Mouse (Mus musculus) heart, embryonic 14.5 days (tissue): ENCODE measurements around the gene Egln2. TPM values are rescaled to one million over a fixed set of nuclear protein-coding genes. Genes with fewer than 3 reads are reported as not detected.

Source experiments
- ATAC-seq: fragments of 200-750 bp; cut with Nextera tagmentation; 2 replicates; pipeline ENCODE4 v1.8.0; 2017; ENCODE audit warnings: low read depth, moderate TSS enrichment; ENCODE audit not compliant: insufficient number of reproducible peaks, insufficient read depth, low FRiP score
- H3K27ac ChIP-seq, 2 experiments: fragments of 200-500 bp in 1 of 2; fragments of 300-500 bp in 1 of 2; sonication (generic) in 1 of 2; replicated peaks in 1 of 2; 2 replicates each; pipeline ENCODE4 v1.5.1; 2012 to 2014; ENCODE audit warnings: low read depth in 2 of 2, low read length in 2 of 2, control low read depth in 1 of 2, mild to moderate bottlenecking in 1 of 2, mixed read lengths in 1 of 2; ENCODE audit not compliant: control insufficient read depth in 1 of 2, insufficient read depth in 1 of 2
- H3K27me3 ChIP-seq: fragments of 300-500 bp; sonication (generic); 2 replicates; pipeline ENCODE4 v1.6.1; 2014; ENCODE audit warnings: mild to moderate bottlenecking, low read length, control low read depth; ENCODE audit not compliant: control insufficient read depth, insufficient read depth
- H3K36me3 ChIP-seq: fragments of 300-500 bp; sonication (generic); 2 replicates; pipeline ENCODE4 v1.6.1; 2014; ENCODE audit warnings: mild to moderate bottlenecking, control low read depth, low read length, mixed read lengths; ENCODE audit not compliant: control insufficient read depth, insufficient read depth
- H3K4me1 ChIP-seq, 2 experiments: fragments of 200-500 bp in 1 of 2; fragments of 300-500 bp in 1 of 2; sonication (generic) in 1 of 2; 2 replicates each; pipeline ENCODE4 v1.6.1; 2012 to 2014; ENCODE audit warnings: low read length in 2 of 2, control low read depth in 1 of 2, mixed read lengths in 1 of 2; ENCODE audit not compliant: control insufficient read depth in 2 of 2, insufficient read depth in 2 of 2
- H3K4me2 ChIP-seq: fragments of 300-500 bp; sonication (generic); 2 replicates; pipeline ENCODE4 v1.6.1; 2014; ENCODE audit warnings: mild to moderate bottlenecking, low read length
- H3K4me3 ChIP-seq, 2 experiments: fragments of 200-500 bp in 1 of 2; fragments of 300-500 bp in 1 of 2; sonication (generic) in 1 of 2; 2 replicates each; pipeline ENCODE4 v1.5.1; 2012 to 2014; ENCODE audit warnings: low read length in 2 of 2, mild to moderate bottlenecking in 2 of 2, control low read depth in 1 of 2, low read depth in 1 of 2, moderate library complexity in 1 of 2; ENCODE audit not compliant: control insufficient read depth in 1 of 2, insufficient read depth in 1 of 2
- H3K9ac ChIP-seq: fragments of 300-500 bp; sonication (generic); 2 replicates; pipeline ENCODE4 v1.6.1; 2014; ENCODE audit warnings: mild to moderate bottlenecking, low read length
- H3K9me3 ChIP-seq: fragments of 300-500 bp; sonication (generic); 2 replicates; pipeline ENCODE4 v1.6.1; 2016; ENCODE audit warnings: low read length, control low read depth; ENCODE audit not compliant: control insufficient read depth
- WGBS: fragments of 180-500 bp; shearing (Covaris S2); extraction: QIAGEN DNeasy Blood & Tissue Kit; methylation state at CpG from one replicate; pipeline ENCODE4 v1.1.7; 2014; 5-methylcytosine and 5-hydroxymethylcytosine counted together
- polyA plus RNA-seq: library from polyadenylated mRNA; unstranded; fragments of >200 nt; fragmentation: Nextera tagmentation; extraction: Ambion mirVana; gene quantifications from 2 replicates; pipeline ENCODE4 v1.2.1, GENCODE M21; 2014

The Egln2 gene
- polyA plus RNA-seq, 1 experiment from 2014 or later, result 31.2 TPM

DNA sequence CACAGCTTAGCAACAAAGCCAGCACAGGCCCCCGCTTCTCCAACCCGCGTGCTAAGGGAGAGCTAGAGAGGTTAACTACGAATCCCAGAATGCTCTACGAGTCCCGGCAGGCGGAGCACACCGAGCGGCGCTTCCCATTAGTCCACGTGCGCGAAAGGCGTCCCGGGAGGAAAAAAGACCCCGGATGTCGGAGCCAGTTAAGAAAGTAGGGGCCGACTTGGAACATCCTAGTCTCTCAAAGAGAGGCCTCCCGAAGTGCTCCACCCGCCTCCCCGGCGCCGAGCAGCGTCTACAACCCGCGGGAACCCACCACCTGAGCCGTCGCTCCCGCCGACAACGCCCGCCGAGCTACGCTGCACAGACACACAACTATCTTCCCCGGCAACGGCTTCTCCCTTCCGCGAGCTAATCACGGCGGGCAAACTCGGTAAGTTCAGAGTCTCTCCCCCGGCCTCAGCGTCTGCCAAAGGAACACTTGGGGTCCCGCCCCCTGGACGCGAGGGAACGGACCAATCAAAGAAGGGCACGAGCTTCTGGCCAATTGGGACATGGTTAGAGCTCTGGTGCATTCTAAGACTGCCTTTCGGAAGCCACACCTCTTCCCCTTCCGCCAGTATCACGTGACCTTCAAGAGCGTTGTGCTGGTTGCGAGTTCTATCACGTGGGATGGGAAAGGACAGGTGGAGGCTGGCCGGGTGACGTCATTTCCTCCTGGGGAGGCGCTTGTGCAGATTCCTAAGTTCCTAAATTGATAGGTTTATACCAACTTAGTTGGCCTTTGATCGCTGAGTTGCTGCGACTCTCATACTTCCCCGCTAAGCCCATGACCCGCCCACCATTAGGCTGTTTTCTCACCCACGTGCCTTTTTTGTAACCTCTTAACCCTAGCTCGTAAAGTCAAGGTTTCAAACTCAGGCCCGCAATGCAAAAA is 29.3 kb upstream of the Egln2 start, which contains the start of the genes BC024978 and Snrpa:
BC024978 (plus strand) TSS at position 101 of the 931 bp plus-strand sequence.
Snrpa (minus strand) TSS at position 591 of the 931 bp plus-strand sequence.
- Histone ChIP-seq H3K9ac (peak within 1 kb of the TSS; percentile 95), H3K4me1 (peaks cover 4 to 13% of the 10 kb centered on the region in 2 experiments), H3K4me3 (peak within 1 kb of the TSS; percentile 76 to 100), H3K4me2 (peak within 1 kb of the TSS; percentile 87), H3K27ac (peak within 1 kb of the TSS; percentile 99 to 100), H3K27me3 (no peaks in the 10 kb centered on the region), H3K36me3 (peaks cover 57% of the 10 kb centered on the region), H3K9me3 (no peaks in the 10 kb centered on the region)
- under 1% methylated on average over 64 of the region's 64 CpGs for WGBS
- peak; percentile 99 for ATAC-seq

DNA sequence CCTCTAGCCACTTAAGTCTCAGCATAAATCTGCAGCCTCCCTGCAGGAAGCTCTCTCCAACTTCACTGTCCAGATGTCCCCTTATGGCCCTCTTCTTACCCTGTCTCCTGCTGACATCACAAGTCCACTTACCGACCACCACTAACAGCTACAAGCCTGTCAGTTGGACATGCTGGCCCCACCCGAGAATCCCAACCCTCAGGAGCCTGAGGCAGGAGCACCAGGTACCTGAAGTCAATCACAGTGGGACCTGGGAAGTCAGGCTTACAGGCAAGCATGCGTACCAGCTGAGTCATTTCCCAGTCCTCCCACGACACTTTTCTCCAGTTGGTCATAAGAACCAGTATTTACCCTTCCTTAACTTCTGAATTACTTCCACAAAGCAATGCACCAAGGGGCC is 27.1 kb upstream of the Egln2 start:
- Histone ChIP-seq H3K27me3 (no peaks in the 10 kb centered on the region), H3K4me2 (no peak overlapping the region), H3K9me3 (no peaks in the 10 kb centered on the region), H3K4me3 (no peak overlapping the region), H3K36me3 (peaks cover 74% of the 10 kb centered on the region), H3K9ac (no peak overlapping the region), H3K27ac (no peak overlapping the region), H3K4me1 (peaks cover 4 to 13% of the 10 kb centered on the region in 2 experiments)
- 76% methylated on average over 4 of the region's 4 CpGs for WGBS
- ATAC-seq, result no peak

DNA sequence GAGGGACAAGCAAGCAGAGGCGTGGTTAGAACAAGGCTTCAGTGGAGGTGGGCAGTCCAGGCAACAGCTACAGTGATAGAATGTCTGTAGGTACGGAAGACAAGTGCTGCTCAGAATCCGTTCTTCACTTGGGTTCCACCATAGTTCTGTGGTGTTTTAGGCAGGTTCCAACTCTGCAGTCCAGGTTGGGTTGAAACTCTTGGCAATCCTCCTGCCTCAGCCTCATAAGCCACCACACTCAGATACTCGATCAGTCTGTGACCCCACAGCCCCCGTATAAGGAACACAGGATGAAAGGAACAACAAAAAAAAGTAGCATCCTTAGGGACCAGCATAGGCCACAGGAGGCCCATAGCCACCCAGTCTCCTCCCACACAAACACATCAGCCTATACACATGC is 25.8 kb upstream of the Egln2 start:
- H3K9ac ChIP-seq, result no peak overlapping the region
- ATAC-seq, result no peak
- peaks cover 77% of the 10 kb centered on the region for H3K36me3 ChIP-seq
- H3K4me3 ChIP-seq, result no peak overlapping the region
- H3K4me1 ChIP-seq, result peaks cover 4 to 13% of the 10 kb centered on the region in 2 experiments
- no peak overlapping the region for H3K27ac ChIP-seq
- no peaks in the 10 kb centered on the region for H3K9me3 ChIP-seq
- 93% methylated on average over 5 of the region's 5 CpGs for WGBS
- no peaks in the 10 kb centered on the region for H3K27me3 ChIP-seq
- H3K4me2 ChIP-seq, result no peak overlapping the region

DNA sequence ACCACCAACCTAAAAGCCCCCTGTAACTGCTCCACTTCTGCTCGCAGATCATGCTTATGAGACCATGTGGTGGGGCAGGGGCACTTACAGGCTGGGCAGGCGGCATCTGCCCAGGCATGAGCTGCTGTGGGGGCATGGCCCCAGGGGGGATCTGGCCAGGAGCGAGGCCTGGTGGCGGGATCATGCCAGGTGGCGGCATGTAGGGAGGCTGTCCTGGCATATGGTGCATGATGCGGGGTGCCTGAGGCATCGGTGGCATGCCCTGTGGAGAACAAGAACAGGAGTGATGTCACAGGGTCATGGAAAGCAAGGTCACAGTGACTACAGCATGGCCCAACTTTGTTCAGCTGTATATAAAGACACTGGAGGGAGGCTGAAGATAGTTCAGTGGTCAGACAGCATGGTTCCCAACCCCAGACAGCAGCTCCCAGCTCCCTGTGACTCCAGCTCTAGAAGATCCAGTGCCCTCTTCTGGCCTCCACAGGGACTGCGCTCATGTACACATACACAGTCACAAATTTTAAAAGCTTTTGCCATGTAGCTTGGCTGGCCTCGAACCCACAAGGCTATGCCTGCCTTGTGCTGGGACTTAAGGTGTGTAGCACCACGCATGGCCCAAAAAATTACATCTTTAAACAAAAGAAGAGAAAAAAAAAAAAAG is 22.8 kb upstream of the Egln2 start:
- Histone ChIP-seq H3K9me3 (0 out of 2 replicates have a peak, but pooled peaks cover 3% of the 10 kb centered on the region), H3K4me2 (no peak overlapping the region), H3K4me3 (no peak overlapping the region), H3K27me3 (no peaks in the 10 kb centered on the region), H3K4me1 (peaks cover 0 to 5% of the 10 kb centered on the region in 2 experiments; a peak in 2 of 4 replicates), H3K36me3 (peaks cover 100% of the 10 kb centered on the region), H3K27ac (no peak overlapping the region), H3K9ac (no peak overlapping the region)
- no peak for ATAC-seq
- WGBS, result 96% methylated on average over 10 of the region's 10 CpGs

DNA sequence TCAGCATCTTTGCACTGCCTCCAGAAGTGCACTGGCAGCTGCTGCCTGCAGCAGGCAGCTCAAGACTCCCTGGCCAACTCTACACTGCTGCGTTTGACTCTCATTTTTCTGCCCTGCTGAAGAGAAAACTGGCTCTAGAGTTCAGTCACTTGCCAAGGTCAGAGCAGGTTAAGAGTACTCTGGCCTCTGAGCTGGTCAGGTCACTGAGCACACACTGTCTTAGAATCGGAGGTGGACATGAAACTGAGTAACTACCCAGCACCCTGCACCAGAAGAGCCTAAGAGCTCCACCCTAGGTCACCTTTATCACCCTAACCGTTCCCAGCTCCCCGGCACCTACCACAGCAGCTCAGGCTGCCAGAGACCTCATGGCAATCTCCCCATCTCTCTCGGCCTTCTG is 19.4 kb upstream of the Egln2 start:
- Histone ChIP-seq H3K4me1 (no peaks in the 10 kb centered on the region), H3K27me3 (no peaks in the 10 kb centered on the region), H3K4me2 (no peak overlapping the region), H3K4me3 (no peak overlapping the region), H3K36me3 (peaks cover 82% of the 10 kb centered on the region), H3K9me3 (0 out of 2 replicates have a peak, but pooled peaks cover 3% of the 10 kb centered on the region), H3K9ac (no peak overlapping the region), H3K27ac (no peak overlapping the region)
- ATAC-seq, result no peak
- WGBS, result 94% methylated on average over 5 of the region's 5 CpGs

DNA sequence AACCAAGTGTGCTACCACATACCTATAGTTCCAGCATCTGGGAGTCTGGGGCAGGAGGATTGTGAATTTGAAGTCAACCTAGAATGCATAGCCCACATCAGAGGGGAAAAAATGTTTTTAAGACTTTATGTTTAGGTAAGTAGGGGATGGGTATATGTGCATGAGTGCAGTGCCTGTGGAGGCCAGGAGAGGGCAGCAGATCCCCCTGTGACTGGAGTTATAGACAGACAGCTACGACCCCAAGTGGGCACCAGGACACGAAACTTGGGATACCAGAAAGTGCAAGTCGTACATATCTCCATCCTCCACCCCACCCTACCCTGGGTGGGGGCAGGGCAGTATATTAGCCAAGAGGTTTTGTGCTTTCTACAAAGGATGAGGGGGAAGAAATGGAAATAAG is 18.4 kb upstream of the Egln2 start:
- Histone ChIP-seq H3K4me3 (no peak overlapping the region), H3K4me1 (no peaks in the 10 kb centered on the region; a peak in 1 of 4 replicates), H3K27me3 (no peaks in the 10 kb centered on the region), H3K9me3 (0 out of 2 replicates have a peak, but pooled peaks cover 3% of the 10 kb centered on the region), H3K4me2 (no peak overlapping the region), H3K27ac (no peak overlapping the region), H3K36me3 (peaks cover 71% of the 10 kb centered on the region), H3K9ac (no peak overlapping the region)
- WGBS, result 62% methylated on average over 3 of the region's 3 CpGs
- no peak for ATAC-seq

DNA sequence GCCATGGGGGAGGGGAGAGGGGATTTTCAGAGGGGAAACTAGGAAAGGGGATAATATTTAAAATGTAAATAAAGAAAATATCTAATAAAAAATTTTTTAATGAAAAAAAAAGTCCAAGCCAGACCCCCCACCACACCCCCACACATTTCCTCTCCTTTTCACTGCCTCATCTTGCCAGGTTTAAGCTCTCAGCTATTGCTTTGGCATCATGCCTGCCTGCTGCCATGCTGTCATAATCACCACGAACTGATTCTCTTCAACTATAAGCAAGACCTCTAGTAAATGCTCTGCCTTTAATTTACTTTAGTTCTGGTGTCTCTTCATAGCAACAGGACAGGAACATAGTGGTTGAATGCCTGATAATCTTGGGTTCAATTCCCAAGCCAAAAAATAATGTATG is 15.9 kb upstream of the Egln2 start:
- H3K4me3 ChIP-seq, result no peak overlapping the region
- no peak overlapping the region for H3K4me2 ChIP-seq
- no peak overlapping the region for H3K9ac ChIP-seq
- no peak for ATAC-seq
- WGBS, result 88% methylated on average over 1 of the region's 1 CpGs
- H3K36me3 ChIP-seq, result peaks cover 47% of the 10 kb centered on the region
- H3K27me3 ChIP-seq, result no peaks in the 10 kb centered on the region
- H3K9me3 ChIP-seq, result 0 out of 2 replicates have a peak, but pooled peaks cover 3% of the 10 kb centered on the region
- peaks cover 0 to 4% of the 10 kb centered on the region in 2 experiments; a peak in 2 of 4 replicates for H3K4me1 ChIP-seq
- H3K27ac ChIP-seq, result no peak overlapping the region
